Mouse (Mus musculus): ENCODE measurements at regions not wholly inside any gene's neighbourhood (a gene's known extent, or its start where the extent isn't known, plus 50 kb on each side); places are given as distances from the start of the nearest gene placed in this dataset.

DNA sequence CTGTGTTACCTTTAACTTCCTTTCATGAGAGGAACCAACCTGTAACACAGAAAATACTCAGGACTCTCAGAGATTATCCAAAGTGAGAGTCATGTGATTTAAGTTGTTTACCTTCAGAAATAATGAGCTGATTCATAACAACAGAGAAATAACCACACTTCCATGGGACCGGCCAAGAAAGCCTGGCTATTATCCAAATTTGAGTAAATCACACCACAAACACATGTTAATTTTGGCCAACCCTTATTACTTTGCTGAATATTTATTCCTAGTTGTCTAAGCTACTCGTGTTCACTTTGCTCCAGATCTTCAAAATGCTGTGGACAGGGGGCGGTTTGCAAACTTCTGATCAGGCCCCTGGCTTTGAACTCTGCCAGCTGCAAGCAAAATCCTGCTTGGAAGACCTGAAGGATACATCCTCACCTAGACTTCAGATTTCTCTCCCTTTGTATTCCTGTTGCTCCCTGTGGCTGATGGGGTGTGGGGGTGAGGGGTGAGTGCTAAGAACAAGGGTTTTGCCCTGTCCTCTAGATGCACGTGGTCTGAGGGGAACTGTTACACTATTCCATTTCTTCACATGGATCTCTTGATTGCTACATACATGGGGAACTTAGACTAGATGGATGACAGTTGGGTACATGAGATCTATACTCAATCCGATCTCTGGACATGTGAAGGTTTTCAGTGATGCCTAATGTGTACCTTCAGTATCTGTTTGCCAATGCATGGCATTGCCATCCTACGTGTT is 468.2 kb downstream of the Lmo4 start:
- H3K4me1 ChIP-seq (replicated peaks) = no peaks in the 10 kb centered on the region
- H3K27me3 ChIP-seq (ENCODE audit: insufficient read depth, poor library complexity, severe bottlenecking) = no peaks in the 10 kb centered on the region
- DNase-seq (ENCODE audit: low spot score) = no peak
- H3K27ac ChIP-seq = no peak overlapping the region
- no peak overlapping the region for H3K4me3 ChIP-seq
- no peaks in the 10 kb centered on the region for H3K9me3 ChIP-seq
- 90% methylated on average over 6 of the region's 6 CpGs for whole genome bisulfite sequencing
- no peaks in the 10 kb centered on the region for H3K36me3 ChIP-seq

DNA sequence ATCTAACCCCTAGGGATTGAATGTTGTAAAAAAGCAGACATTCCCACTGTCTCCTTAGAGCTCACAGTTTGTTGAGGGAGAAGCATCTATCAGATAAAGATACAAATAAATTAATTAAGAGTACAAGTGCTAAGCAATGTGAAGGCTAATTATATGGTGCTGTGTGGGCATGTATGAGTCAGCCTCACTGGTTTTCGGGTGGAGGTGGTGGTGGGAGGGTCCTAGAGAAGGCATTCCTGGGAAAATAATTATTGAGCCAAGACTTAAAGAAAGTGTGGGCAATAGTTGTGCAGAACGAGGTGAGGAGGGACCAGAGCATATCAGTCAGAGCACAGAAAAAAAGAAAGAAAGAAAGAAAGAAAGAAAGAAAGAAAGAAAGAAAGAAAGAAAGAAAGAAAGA is 470.2 kb downstream of the Lmo4 start:
- Histone ChIP-seq H3K36me3 (no peaks in the 10 kb centered on the region), H3K27ac (no peak overlapping the region), H3K4me1 (replicated peaks) (no peaks in the 10 kb centered on the region), H3K27me3 (ENCODE audit: insufficient read depth, poor library complexity, severe bottlenecking) (no peaks in the 10 kb centered on the region), H3K9me3 (no peaks in the 10 kb centered on the region), H3K4me3 (no peak overlapping the region)
- 83% methylated on average over 2 of the region's 2 CpGs for WGBS
- DNase-seq (ENCODE audit: low spot score) = no peak

GRCm38 (mm10) chr3:143732966-143733725 is 471.9 kb downstream of the Lmo4 start:
- no peak overlapping the region for H3K4me3 ChIP-seq
- no peaks in the 10 kb centered on the region for H3K9me3 ChIP-seq
- no peak overlapping the region; the same call in 1 of the 2 replicates for H3K27ac ChIP-seq
- H3K27me3 ChIP-seq (ENCODE audit: insufficient read depth, poor library complexity, severe bottlenecking) = no peaks in the 10 kb centered on the region
- no peaks in the 10 kb centered on the region for H3K36me3 ChIP-seq
- H3K4me1 ChIP-seq (replicated peaks) = no peaks in the 10 kb centered on the region
- no peak for DNase-seq (ENCODE audit: low spot score)
- 86% methylated on average over 8 of the region's 8 CpGs for WGBS

- no peak for DNase-seq (ENCODE audit: low spot score)
- H3K27me3 ChIP-seq (ENCODE audit: insufficient read depth, poor library complexity, severe bottlenecking) = no peaks in the 10 kb centered on the region
- H3K4me1 ChIP-seq (replicated peaks) = no peaks in the 10 kb centered on the region
- H3K9me3 ChIP-seq = no peaks in the 10 kb centered on the region
- no peak overlapping the region for H3K4me3 ChIP-seq
- H3K36me3 ChIP-seq = no peaks in the 10 kb centered on the region
- 85% methylated on average over 8 of the region's 8 CpGs for WGBS
- H3K27ac ChIP-seq = no peak overlapping the region
Measured at GRCm38 (mm10) chr3:143729473-143730076, 475.4 kb downstream of the Lmo4 start.

DNA sequence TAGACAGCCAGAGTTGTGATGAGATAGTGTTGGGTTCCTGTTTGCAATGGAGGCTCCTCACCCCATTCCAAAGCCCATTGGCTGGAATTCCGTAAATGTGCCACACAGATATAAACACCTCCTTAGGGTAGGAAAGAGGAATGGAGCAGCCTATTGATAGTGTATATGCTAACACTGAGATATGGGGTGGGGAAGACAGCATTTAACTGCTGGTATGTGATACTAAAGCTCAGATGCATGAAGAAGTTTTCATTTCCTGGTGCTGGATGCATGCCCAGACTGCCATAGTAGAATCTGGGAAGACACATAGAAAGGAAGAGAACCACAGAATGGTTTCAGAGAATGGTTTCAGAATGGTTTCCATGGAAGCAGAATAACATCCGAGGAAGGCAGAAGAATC is 482.4 kb downstream of the Lmo4 start:
- no peak for DNase-seq (ENCODE audit: low spot score)
- WGBS = 84% methylated on average over 2 of the region's 2 CpGs
- no peaks in the 10 kb centered on the region for H3K4me1 ChIP-seq (replicated peaks)
- H3K27ac ChIP-seq = no peak overlapping the region
- H3K9me3 ChIP-seq = no peaks in the 10 kb centered on the region
- H3K36me3 ChIP-seq = no peaks in the 10 kb centered on the region
- H3K4me3 ChIP-seq = no peak overlapping the region
- no peaks in the 10 kb centered on the region for H3K27me3 ChIP-seq (ENCODE audit: insufficient read depth, poor library complexity, severe bottlenecking)

DNA sequence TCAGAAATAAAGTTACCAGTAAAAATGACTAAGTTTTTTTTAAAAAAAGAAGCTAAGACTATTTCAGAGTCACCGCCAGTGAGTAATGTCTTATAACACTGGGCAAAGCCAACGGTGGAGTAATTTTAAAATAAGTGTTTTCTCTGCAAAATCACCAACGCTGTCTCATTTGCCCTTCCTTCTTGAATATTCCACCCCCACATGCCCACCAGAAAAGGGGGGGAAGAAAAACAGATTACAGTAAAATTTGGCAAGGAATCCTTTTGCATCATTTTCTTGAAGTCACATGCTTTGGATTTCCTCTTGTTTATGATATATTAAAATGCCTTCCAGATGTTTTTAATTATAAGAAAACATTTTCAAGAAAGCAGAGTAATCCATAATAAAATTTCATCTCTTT is 482.9 kb downstream of the Lmo4 start:
- no peaks in the 10 kb centered on the region for H3K36me3 ChIP-seq
- no peaks in the 10 kb centered on the region for H3K9me3 ChIP-seq
- H3K4me1 ChIP-seq (replicated peaks) = no peaks in the 10 kb centered on the region
- H3K27me3 ChIP-seq (ENCODE audit: insufficient read depth, poor library complexity, severe bottlenecking) = no peaks in the 10 kb centered on the region
- WGBS = 90% methylated on average over 3 of the region's 3 CpGs
- H3K27ac ChIP-seq = no peak overlapping the region
- DNase-seq (ENCODE audit: low spot score) = no peak
- no peak overlapping the region for H3K4me3 ChIP-seq

GRCm38 (mm10) chr3:143713183-143713582 is 491.8 kb downstream of the Lmo4 start:
- WGBS = 89% methylated on average over 2 of the region's 2 CpGs

DNA sequence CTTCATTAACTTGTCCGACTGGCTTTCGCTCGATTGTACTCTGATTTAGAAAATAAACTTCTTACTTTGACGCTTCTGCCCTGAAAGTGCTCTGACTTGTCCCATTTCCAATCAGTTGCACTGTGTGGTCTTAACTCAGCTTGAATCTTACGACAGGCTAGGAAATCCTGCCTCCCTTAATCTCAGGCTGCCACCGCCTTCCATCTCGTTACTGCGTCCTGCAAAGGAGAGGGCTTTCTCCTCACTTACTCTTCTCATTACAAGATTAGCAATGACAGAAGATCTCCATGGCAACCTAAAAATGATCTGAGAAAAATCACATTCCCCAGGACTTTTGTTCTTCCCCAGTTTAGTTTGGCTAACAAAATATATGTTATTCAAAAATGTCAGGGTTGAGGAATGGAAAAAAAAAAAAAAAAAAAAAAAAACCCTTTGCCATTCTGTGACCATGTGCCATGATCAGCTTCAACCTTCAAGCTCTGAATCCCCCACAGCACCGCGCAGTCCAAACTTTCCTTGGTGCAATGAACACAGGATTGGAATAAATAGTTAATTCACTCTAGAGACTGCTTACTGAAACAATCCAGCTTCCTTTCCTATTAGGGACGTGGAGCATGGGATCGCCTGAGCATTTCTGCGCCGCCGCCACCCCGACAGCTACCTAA is 494.1 kb downstream of the Lmo4 start:
- Histone ChIP-seq H3K9me3 (no peaks in the 10 kb centered on the region), H3K4me3 (no peak overlapping the region), H3K27me3 (ENCODE audit: insufficient read depth, poor library complexity, severe bottlenecking) (no peaks in the 10 kb centered on the region), H3K27ac (no peak overlapping the region), H3K36me3 (no peaks in the 10 kb centered on the region), H3K4me1 (replicated peaks) (0 out of 2 replicates have a peak, but pooled peaks cover 2% of the 10 kb centered on the region)
- 74% methylated on average over 16 of the region's 16 CpGs for WGBS
- DNase-seq (ENCODE audit: low spot score) = no peak

More at GRCm38 (mm10) chr3:143713183-143713582, 491.8 kb downstream of the Lmo4 start:
- Histone ChIP-seq H3K4me3 (no peak overlapping the region), H3K27me3 (ENCODE audit: insufficient read depth, poor library complexity, severe bottlenecking) (no peaks in the 10 kb centered on the region), H3K9me3 (no peaks in the 10 kb centered on the region), H3K4me1 (replicated peaks) (0 out of 2 replicates have a peak, but pooled peaks cover 2% of the 10 kb centered on the region), H3K36me3 (no peaks in the 10 kb centered on the region), H3K27ac (no peak overlapping the region)
- no peak for DNase-seq (ENCODE audit: low spot score)

DNA sequence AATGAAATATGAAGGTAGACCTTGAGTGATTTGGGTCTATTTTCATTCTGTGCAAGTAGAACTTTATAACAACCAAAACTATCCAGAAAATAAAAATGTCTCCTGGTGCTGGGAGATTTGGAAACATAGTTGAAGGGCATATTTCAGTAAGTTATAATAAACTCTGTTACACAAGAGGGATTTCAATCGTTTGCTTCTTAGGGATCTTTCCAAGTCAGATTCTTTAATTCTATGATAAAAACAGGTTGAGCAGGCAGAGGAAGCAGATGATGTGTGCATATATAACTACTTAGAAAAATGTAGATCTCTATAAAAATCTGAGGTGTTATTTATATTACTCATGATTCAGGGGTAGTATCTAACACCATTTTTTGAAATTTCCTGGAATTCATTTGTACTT is 498.3 kb downstream of the Lmo4 start:
- no peak overlapping the region for H3K4me3 ChIP-seq
- DNase-seq (ENCODE audit: low spot score) = no peak
- 0 out of 2 replicates have a peak, but pooled peaks cover 2% of the 10 kb centered on the region for H3K4me1 ChIP-seq (replicated peaks)
- H3K36me3 ChIP-seq = no peaks in the 10 kb centered on the region
- 89% methylated on average over 1 of the region's 1 CpGs for WGBS
- H3K27ac ChIP-seq = no peak overlapping the region
- no peaks in the 10 kb centered on the region for H3K9me3 ChIP-seq
- no peaks in the 10 kb centered on the region; the same call in 1 of the 2 replicates for H3K27me3 ChIP-seq (ENCODE audit: insufficient read depth, poor library complexity, severe bottlenecking)

DNA sequence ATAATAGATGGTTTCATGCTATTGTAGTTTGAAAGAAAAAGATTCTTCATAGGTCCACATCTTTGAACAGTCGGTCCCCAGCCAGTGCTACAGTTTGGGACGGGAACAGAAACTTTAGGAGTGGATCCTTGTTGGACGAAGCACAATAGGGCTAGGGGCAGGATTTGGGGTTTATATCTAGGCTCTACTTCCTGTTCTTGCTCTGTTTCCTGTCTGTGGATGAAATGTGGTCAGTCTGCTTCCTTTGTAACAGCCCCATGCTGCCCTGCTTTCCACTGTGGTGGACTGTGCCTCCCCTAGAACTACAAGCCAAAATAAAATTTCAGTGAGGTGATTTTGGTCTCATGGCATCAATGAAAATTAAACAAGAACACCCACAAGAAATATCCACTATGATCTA is 510.2 kb downstream of the Lmo4 start:
- Histone ChIP-seq H3K27me3 (ENCODE audit: insufficient read depth, poor library complexity, severe bottlenecking) (no peaks in the 10 kb centered on the region), H3K4me1 (replicated peaks) (no peaks in the 10 kb centered on the region), H3K9me3 (no peaks in the 10 kb centered on the region), H3K27ac (no peak overlapping the region), H3K4me3 (no peak overlapping the region), H3K36me3 (no peaks in the 10 kb centered on the region)
- no peak for DNase-seq (ENCODE audit: low spot score)
- 83% methylated on average over 3 of the region's 3 CpGs for WGBS

DNA sequence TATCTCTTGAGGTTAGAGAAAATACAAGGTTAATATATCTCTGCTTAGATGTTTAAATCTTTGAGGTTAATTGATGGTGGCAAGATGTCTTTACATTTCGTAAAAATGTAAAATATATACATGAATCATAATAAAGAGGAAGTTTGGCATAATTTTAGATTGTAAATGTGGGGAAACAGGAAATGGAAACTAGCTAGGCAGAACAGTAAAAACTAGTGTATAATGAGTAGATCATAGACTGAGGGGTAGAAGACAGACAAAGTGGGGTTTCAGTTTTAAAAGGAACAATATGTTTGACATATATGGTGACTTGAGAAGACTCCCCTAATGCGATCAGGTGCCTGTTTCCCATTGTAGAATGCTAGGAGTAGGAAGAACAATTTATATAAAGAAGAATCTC is 519.3 kb downstream of the Lmo4 start:
- Histone ChIP-seq H3K4me3 (no peak overlapping the region), H3K4me1 (replicated peaks) (no peaks in the 10 kb centered on the region), H3K27me3 (ENCODE audit: insufficient read depth, poor library complexity, severe bottlenecking) (no peaks in the 10 kb centered on the region), H3K36me3 (no peaks in the 10 kb centered on the region), H3K27ac (no peak overlapping the region), H3K9me3 (no peaks in the 10 kb centered on the region)
- no peak for DNase-seq (ENCODE audit: low spot score)
- WGBS = 89% methylated on average over 2 of the region's 2 CpGs

DNA sequence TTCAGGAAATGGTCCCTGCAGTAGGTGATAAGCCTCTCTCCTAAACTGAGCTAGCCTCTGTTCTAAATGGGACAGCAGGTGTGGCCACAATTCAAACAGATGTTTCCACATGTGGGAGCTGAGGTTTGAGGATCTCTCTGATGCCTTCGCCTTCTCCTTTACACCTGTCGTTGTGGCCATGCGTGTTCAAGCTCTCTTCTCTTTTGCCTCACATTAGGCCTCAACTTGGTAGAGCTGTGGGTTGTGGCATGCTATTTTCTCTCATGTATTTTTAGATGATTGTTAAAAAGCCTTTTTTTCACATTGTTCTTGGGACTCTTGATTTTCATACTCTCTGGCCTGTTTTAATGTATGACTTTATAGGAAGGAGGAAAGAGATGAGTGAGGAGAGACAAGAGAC is 526.8 kb downstream of the Lmo4 start:
- Histone ChIP-seq H3K27ac (no peak overlapping the region), H3K9me3 (no peaks in the 10 kb centered on the region), H3K36me3 (no peaks in the 10 kb centered on the region), H3K4me1 (replicated peaks) (no peaks in the 10 kb centered on the region), H3K27me3 (ENCODE audit: insufficient read depth, poor library complexity, severe bottlenecking) (no peaks in the 10 kb centered on the region), H3K4me3 (no peak overlapping the region)
- no peak for DNase-seq (ENCODE audit: low spot score)
- 96% methylated on average over 3 of the region's 3 CpGs for WGBS

- Histone ChIP-seq H3K27me3 (ENCODE audit: insufficient read depth, poor library complexity, severe bottlenecking) (no peaks in the 10 kb centered on the region), H3K27ac (no peak overlapping the region), H3K36me3 (no peaks in the 10 kb centered on the region), H3K4me1 (replicated peaks) (no peaks in the 10 kb centered on the region), H3K9me3 (no peaks in the 10 kb centered on the region), H3K4me3 (no peak overlapping the region)
- no peak for DNase-seq (ENCODE audit: low spot score)
- 93% methylated on average over 3 of the region's 3 CpGs for WGBS
Measured at GRCm38 (mm10) chr3:143674855-143675254, 530.2 kb downstream of the Lmo4 start.

All from hindbrain, embryonic 10.5 days (tissue).